Mouse (Mus musculus) Muller cell, postnatal 12 days (primary cell): Measurements from ENCODE around the gene Ctnnal1.

Experiments
- DNase-seq: peaks from one replicate; pipeline ENCODE4 v3.0.0-alpha.2; 2015; ENCODE audit errors: inconsistent ontology term

Ctnnal1 gene

GRCm38 (mm10) chr4:56861551-56861950 lies 3.4 kb downstream of the Ctnnal1 start:
- no peak for DNase-seq

- DNase-seq = no peak
These were observed 6.3 kb downstream of the Ctnnal1 start for GRCm38 (mm10) chr4:56858733-56859132.

GRCm38 (mm10) chr4:56856371-56856949 lies 8.5 kb downstream of the Ctnnal1 start:
- no peak for DNase-seq

- no peak for DNase-seq
These were observed 9.1 kb downstream of the Ctnnal1 start for GRCm38 (mm10) chr4:56855935-56856334.

- peak; percentile 70 for DNase-seq
These were observed 14.3 kb downstream of the Ctnnal1 start for GRCm38 (mm10) chr4:56850724-56851123.

GRCm38 (mm10) chr4:56848044-56848443 lies 16.9 kb downstream of the Ctnnal1 start:
- DNase-seq = no peak

- no peak for DNase-seq
These were observed 17.6 kb downstream of the Ctnnal1 start for GRCm38 (mm10) chr4:56847400-56847799.

GRCm38 (mm10) chr4:56845896-56846533 lies 19.0 kb downstream of the Ctnnal1 start:
- peak; percentile 54 for DNase-seq

GRCm38 (mm10) chr4:56844911-56845310 lies 20.1 kb downstream of the Ctnnal1 start:
- DNase-seq = no peak

- no peak for DNase-seq
These were observed 21.0 kb downstream of the Ctnnal1 start for GRCm38 (mm10) chr4:56843963-56844362.

- no peak for DNase-seq
These were observed 22.5 kb downstream of the Ctnnal1 start for GRCm38 (mm10) chr4:56842501-56842900.

GRCm38 (mm10) chr4:56840297-56840696 lies 24.7 kb downstream of the Ctnnal1 start:
- DNase-seq = no peak

- DNase-seq = peak; percentile 50
These were observed 27.3 kb downstream of the Ctnnal1 start for GRCm38 (mm10) chr4:56837661-56838060.

GRCm38 (mm10) chr4:56831998-56832397 lies 33.0 kb downstream of the Ctnnal1 start:
- DNase-seq = no peak

- DNase-seq = peak; percentile 39
These were observed 33.9 kb downstream of the Ctnnal1 start for GRCm38 (mm10) chr4:56831013-56831609.

- DNase-seq = peak; percentile 98
These were observed 35.5 kb downstream of the Ctnnal1 start for GRCm38 (mm10) chr4:56829511-56829921.

- DNase-seq = no peak
These were observed 36.1 kb downstream of the Ctnnal1 start for GRCm38 (mm10) chr4:56828932-56829331.

- DNase-seq = no peak
These were observed 40.8 kb downstream of the Ctnnal1 start for GRCm38 (mm10) chr4:56824231-56824630.

GRCm38 (mm10) chr4:56820017-56820550 lies 44.9 kb downstream of the Ctnnal1 start:
- DNase-seq = no peak

GRCm38 (mm10) chr4:56815131-56815530 lies 49.9 kb downstream of the Ctnnal1 start:
- no peak for DNase-seq

GRCm38 (mm10) chr4:56812096-56812495 lies 52.9 kb downstream of the Ctnnal1 start:
- no peak for DNase-seq

GRCm38 (mm10) chr4:56811642-56812041 lies 53.3 kb downstream of the Ctnnal1 start:
- DNase-seq = no peak

GRCm38 (mm10) chr4:56809050-56809449 lies 55.9 kb downstream of the Ctnnal1 start:
- DNase-seq = no peak
